Comparison of ENCODE assay signal across 11 mouse cellular contexts in the genomic region with DNA sequence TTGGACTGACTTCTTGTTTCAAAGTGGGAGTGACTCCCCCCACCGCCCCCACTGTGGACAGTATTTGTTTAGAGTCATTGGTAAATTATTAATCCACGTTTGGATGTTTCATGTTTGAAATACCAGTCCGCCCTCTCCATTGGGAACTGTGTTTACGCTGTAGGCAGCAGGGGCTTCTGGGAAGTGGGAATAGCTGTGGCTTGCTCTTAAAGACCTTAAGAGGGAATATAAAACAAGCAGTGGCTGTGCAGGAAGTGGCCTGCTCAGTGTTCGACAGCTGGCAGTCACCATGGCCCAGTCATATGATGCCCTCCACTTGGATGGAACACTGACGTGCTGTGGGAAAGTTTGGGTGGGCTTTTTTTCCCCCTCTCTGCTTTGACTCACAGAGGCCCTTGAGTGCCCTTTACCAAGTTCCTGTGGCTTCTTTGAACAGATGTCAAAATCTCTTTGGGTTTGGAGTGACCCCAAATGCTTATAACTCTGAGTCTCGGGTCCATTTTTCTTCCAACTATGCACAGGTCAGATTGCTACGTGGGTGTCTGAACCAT. TPM values are rescaled to one million over a fixed set of nuclear protein-coding genes. Genes with fewer than 3 reads are reported as not detected.
DNase-seq lines count a peak whose midpoint lies in the region; ATAC-seq lines count a peak whose summit lies in the region.
"Had no signal": no experiment of that assay in that cellular context is flagged by ENCODE, and none has a peak within 500 bp of the region (broad histone marks: within the 10 kb centered on the region; RNA-seq: fewer than 3 reads in every experiment).

No protein-coding gene starts in this region.

- no peaks in the 10 kb centered on the region for H3K27me3 ChIP-seq in heart, embryonic 12.5 days (replicated peaks)
- no peaks in the 10 kb centered on the region for H3K27me3 ChIP-seq in liver, embryonic 12.5 days (replicated peaks)
- H3K27me3 ChIP-seq in stomach, embryonic 14.5 days (ENCODE audit: control insufficient read depth, insufficient read depth, low read length): no peaks in the 10 kb centered on the region
- H3K27me3 ChIP-seq: neural tube, embryonic 13.5 days had no signal

- 0 out of 2 replicates have a peak overlapping the region, but pooled peaks have one; percentile 12 for H3K27ac ChIP-seq in heart, embryonic 12.5 days (ENCODE audit: poor library complexity, severe bottlenecking)
- H3K27ac ChIP-seq in liver, embryonic 12.5 days: peak overlapping the region; percentile 69
- peak overlapping the region; percentile 87 for H3K27ac ChIP-seq in stomach, embryonic 14.5 days (ENCODE audit: low read length)
- H3K27ac ChIP-seq: neural tube, embryonic 13.5 days had no signal

- H3K36me3 ChIP-seq in heart, embryonic 12.5 days: no peaks in the 10 kb centered on the region
- H3K36me3 ChIP-seq in liver, embryonic 12.5 days: no peaks in the 10 kb centered on the region
- no peaks in the 10 kb centered on the region for H3K36me3 ChIP-seq in stomach, embryonic 14.5 days (ENCODE audit: control insufficient read depth, insufficient read depth, low read length)
- H3K36me3 ChIP-seq: neural tube, embryonic 13.5 days had no signal

- H3K4me3 ChIP-seq in heart, embryonic 12.5 days: no peak overlapping the region
- H3K4me3 ChIP-seq in liver, embryonic 12.5 days: no peak overlapping the region
- no peak overlapping the region for H3K4me3 ChIP-seq in stomach, embryonic 14.5 days (ENCODE audit: low read depth, low read length)
- H3K4me3 ChIP-seq: neural tube, embryonic 13.5 days had no signal

- ATAC-seq in heart, embryonic 12.5 days (ENCODE audit: insufficient number of reproducible peaks, low FRiP score): no peak
- ATAC-seq in liver, embryonic 12.5 days: peak; percentile 50; the same call in 1 of the 2 replicates
- ATAC-seq in stomach, embryonic 14.5 days (ENCODE audit: insufficient number of reproducible peaks, insufficient read depth, low FRiP score, low read depth): peak; percentile 72
- ATAC-seq: CD4-positive, CD25-positive, alpha-beta regulatory T cell, adult 4 months had no signal

- H3K4me1 ChIP-seq in heart, embryonic 12.5 days (replicated peaks): peaks cover 28% of the 10 kb centered on the region
- H3K4me1 ChIP-seq in liver, embryonic 12.5 days: peaks cover 8% of the 10 kb centered on the region; the same call in 1 of the 2 replicates
- H3K4me1 ChIP-seq in stomach, embryonic 14.5 days (ENCODE audit: control insufficient read depth, insufficient read depth, low read length): peaks cover 54% of the 10 kb centered on the region
- H3K4me1 ChIP-seq: neural tube, embryonic 13.5 days had no signal

- 66% methylated on average over 8 of the region's 8 CpGs for WGBS in heart, embryonic 12.5 days
- 47% methylated on average over 8 of the region's 8 CpGs for WGBS in liver, embryonic 12.5 days (ENCODE audit: insufficient replicate concordance)
- WGBS in stomach, embryonic 14.5 days: 16% methylated on average over 8 of the region's 8 CpGs

- no peak overlapping the region for H3K4me2 ChIP-seq in heart, embryonic 12.5 days
- H3K4me2 ChIP-seq in liver, embryonic 12.5 days: no peak overlapping the region
- H3K4me2 ChIP-seq in stomach, embryonic 14.5 days (replicated peaks; ENCODE audit: low read depth, low read length): peak overlapping the region; percentile 11; the same call in 1 of the 2 replicates
- H3K4me2 ChIP-seq: neural tube, embryonic 13.5 days had no signal

- H3K9ac ChIP-seq in heart, embryonic 12.5 days: no peak overlapping the region
- no peak overlapping the region for H3K9ac ChIP-seq in liver, embryonic 12.5 days
- no peak overlapping the region for H3K9ac ChIP-seq in stomach, embryonic 14.5 days (replicated peaks; ENCODE audit: low read depth, low read length)
- H3K9ac ChIP-seq: neural tube, embryonic 13.5 days had no signal

- intact Hi-C loops in heart, postnatal 36 days (cut with DNase I): no loop called here
- intact Hi-C loops in left cerebral cortex, postnatal 36 days (cut with DNase I): no loop called here

- no peak for DNase-seq in heart, postnatal 36 days
- DNase-seq in kidney, adult 8-10 months: peak; percentile 66 to 78
- no peak for DNase-seq in left cerebral cortex, postnatal 36 days (ENCODE audit: low spot score in 2 of 2)
- DNase-seq in layer of hippocampus, postnatal 25 days (ENCODE audit: extremely low spot score in 1 of 2, low spot score in 1 of 2): no peak
- DNase-seq in spleen, adult 18-20 months: no peak
- DNase-seq: left cerebral cortex, postnatal 4 days had no signal

- H3K9me3 ChIP-seq in heart, embryonic 12.5 days (replicated peaks): peaks cover 3% of the 10 kb centered on the region; the same call in 1 of the 2 replicates
- no peaks in the 10 kb centered on the region for H3K9me3 ChIP-seq in liver, embryonic 12.5 days (replicated peaks)
- no peaks in the 10 kb centered on the region for H3K9me3 ChIP-seq in stomach, embryonic 14.5 days (ENCODE audit: control insufficient read depth, low read depth, low read length)
- H3K9me3 ChIP-seq: neural tube, embryonic 13.5 days had no signal

RNA-seq across cellular contexts. Expression of a gene that starts 34.3 kb away (rescaled TPM):
- 15.2 and 16.2 TPM in 2 replicates for polyA plus RNA-seq in heart, embryonic 12.5 days (2016; fragmentation: Nextera tagmentation; extraction: Ambion mirVana)
- total RNA-seq in heart, postnatal 36 days (2021): 10 to 100 TPM in 1 of 2 experiments, 1 to 10 TPM in 1; 8.6 to 10.2 TPM
- polyA plus RNA-seq in liver, embryonic 12.5 days (2016; fragmentation: Nextera tagmentation; extraction: Ambion mirVana): 4.0 and 4.2 TPM in 2 replicates
- 23.2 and 30.1 TPM in 2 replicates for polyA plus RNA-seq in stomach, embryonic 14.5 days (2014; fragmentation: Nextera tagmentation; extraction: Ambion mirVana)
- 10 to 100 TPM; 14.6 to 14.7 TPM for total RNA-seq in left cerebral cortex, postnatal 36 days (2021)
- total RNA-seq in layer of hippocampus, postnatal 25 days (2021): 1 to 10 TPM; 8.9 TPM

Comparison
In these comparisons a context has a peak if more than half of its experiments do, and no peak if none do; other contexts are left out.
1. H3K27ac ChIP-seq: peak in every context shown above with its lines; median percentile 87 in stomach, embryonic 14.5 days; 69 in liver, embryonic 12.5 days; 12 in heart, embryonic 12.5 days.
2. DNase-seq: peak in kidney, adult 8-10 months (2 of 2); none in heart, postnatal 36 days (0 of 2), left cerebral cortex, postnatal 36 days (0 of 2), layer of hippocampus, postnatal 25 days (0 of 2) and spleen, adult 18-20 months (0 of 2).